Mouse (Mus musculus): ENCODE data around the gene Cpeb3. TPM values are rescaled to one million over a fixed set of nuclear protein-coding genes. Genes with fewer than 3 reads are reported as not detected.
A peak's percentile ranks its signal among the peaks of the same experiment; 100 is the strongest.

Cpeb3 gene
- 1.2 and 1.3 TPM in 2 replicates for polyA plus RNA-seq (2015; fragmentation: Nextera tagmentation; extraction: Ambion mirVana)

DNA sequence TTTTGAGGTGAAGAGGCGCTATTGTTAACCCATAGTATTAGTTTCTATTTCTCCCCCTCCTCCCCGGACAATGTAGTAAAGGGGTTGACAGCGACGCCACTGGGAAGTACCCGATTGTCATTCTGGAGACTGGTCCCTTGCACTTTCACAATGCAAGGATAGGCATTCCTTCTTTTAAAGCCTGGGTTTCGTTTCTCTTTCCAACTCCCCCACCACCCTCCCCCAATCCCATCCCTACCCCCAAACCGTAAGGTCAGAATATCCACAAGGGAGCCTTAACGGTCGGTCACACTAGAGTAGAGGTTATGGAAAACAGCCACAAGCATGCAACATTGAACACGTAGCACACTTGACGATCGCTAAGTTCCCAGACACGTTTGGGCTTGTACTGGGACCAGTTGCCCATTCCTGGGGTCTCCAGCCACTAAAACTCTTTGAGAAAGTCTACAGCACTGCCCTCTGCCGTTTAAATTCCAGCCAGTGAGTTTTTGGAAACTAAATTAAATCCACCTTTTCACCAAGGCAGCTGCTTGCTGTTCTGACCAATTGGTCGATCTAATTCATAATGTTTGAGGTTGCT, at the start of gene Cpeb3:
Gene Cpeb3, minus strand, starts transcription at position 426 of the 580 bp plus-strand sequence.
- Histone ChIP-seq H3K27me3 (ENCODE audit: control insufficient read depth, insufficient read depth, low read length) (no peaks in the 10 kb centered on the region), H3K9me3 (ENCODE audit: control insufficient read depth, low read length) (no peaks in the 10 kb centered on the region), H3K9ac (ENCODE audit: low read length) (peak within 1 kb of the TSS; percentile 92), H3K36me3 (ENCODE audit: control insufficient read depth, insufficient read depth, low read length) (peaks cover 5% of the 10 kb centered on the region; the same call in 1 of the 2 replicates), H3K27ac (replicated peaks) (peak within 1 kb of the TSS; percentile 93), H3K4me2 (replicated peaks; ENCODE audit: low read depth) (peak within 1 kb of the TSS; percentile 97), H3K4me3 (ENCODE audit: low read depth, low read length) (peak within 1 kb of the TSS; percentile 95), H3K4me1 (replicated peaks; ENCODE audit: control insufficient read depth, insufficient read depth) (peaks cover 3% of the 10 kb centered on the region; the same call in 1 of the 2 replicates)
- no peak for ATAC-seq (ENCODE audit: low FRiP score, low TSS enrichment)
- peak; percentile 22 for DNase-seq (ENCODE audit: low spot score)
- under 1% methylated on average over 15 of the region's 15 CpGs for WGBS
- TF ChIP-seq EP300 (optimal IDR thresholded peaks at IDR 0.05) (no peak), CTCF (IDR thresholded peaks at IDR 0.05; ENCODE audit: low read depth) (peak; percentile 65)

DNA sequence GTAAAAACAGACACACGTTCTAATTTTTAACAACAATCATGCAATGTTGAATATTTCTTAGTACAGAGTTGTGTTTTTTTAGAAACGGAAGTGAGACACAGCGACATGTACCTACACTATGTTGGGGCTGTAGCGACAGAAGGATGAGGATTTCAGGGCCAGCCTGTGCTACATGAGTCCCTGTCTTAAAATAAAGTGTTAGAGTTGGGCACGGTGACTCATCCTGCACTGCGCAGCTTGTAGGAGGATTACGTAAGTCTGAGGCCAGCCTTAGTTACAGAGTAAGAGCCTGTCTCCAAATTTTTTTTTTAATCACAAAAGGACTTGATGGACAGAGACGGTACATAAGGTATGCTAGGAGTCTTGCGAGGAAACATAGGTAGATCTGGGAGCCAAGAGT, 46.9 kb upstream of the Cpeb3 start:
- H3K9ac ChIP-seq (ENCODE audit: low read length), result no peak overlapping the region

DNA sequence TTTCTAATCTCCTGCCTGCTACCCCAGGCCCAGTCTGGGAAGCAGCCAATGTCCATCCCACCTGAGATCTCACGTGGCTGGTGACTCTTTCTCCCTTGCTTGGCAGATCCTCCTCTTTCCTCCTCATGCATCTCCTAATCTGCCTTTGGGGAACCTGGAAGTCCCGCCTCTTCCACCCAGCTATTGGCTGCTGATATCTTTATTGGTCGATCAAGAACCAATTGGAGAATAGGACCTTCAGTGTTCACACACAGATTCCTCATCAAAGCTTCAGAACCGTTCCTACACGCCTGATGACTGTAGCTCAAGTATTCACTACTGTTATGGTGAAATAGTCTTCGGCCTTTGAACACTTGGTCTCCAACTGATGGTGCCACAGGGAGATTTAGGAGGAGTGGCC, 43.7 kb upstream of the Cpeb3 start:
- H3K9me3 ChIP-seq (ENCODE audit: control insufficient read depth, low read length), result no peaks in the 10 kb centered on the region
- ATAC-seq (ENCODE audit: low FRiP score, low TSS enrichment), result no peak
- TF ChIP-seq CTCF (IDR thresholded peaks at IDR 0.05; ENCODE audit: low read depth) (no peak), EP300 (optimal IDR thresholded peaks at IDR 0.05) (no peak)
- no peaks in the 10 kb centered on the region for H3K27me3 ChIP-seq (ENCODE audit: control insufficient read depth, insufficient read depth, low read length)
- DNase-seq (ENCODE audit: low spot score), result no peak
- H3K27ac ChIP-seq (replicated peaks), result no peak overlapping the region
- H3K4me3 ChIP-seq (ENCODE audit: low read depth, low read length), result no peak overlapping the region
- no peak overlapping the region for H3K4me2 ChIP-seq (replicated peaks; ENCODE audit: low read depth)
- no peaks in the 10 kb centered on the region for H3K36me3 ChIP-seq (ENCODE audit: control insufficient read depth, insufficient read depth, low read length)
- WGBS, result 61% methylated on average over 6 of the region's 6 CpGs
- H3K4me1 ChIP-seq (replicated peaks; ENCODE audit: control insufficient read depth, insufficient read depth), result no peaks in the 10 kb centered on the region
- H3K9ac ChIP-seq (ENCODE audit: low read length), result no peak overlapping the region

More for the DNA sequence above, 46.9 kb upstream of the Cpeb3 start:
- TF ChIP-seq CTCF (IDR thresholded peaks at IDR 0.05; ENCODE audit: low read depth) (no peak), EP300 (optimal IDR thresholded peaks at IDR 0.05) (no peak)
- Histone ChIP-seq H3K4me1 (replicated peaks; ENCODE audit: control insufficient read depth, insufficient read depth) (no peaks in the 10 kb centered on the region), H3K36me3 (ENCODE audit: control insufficient read depth, insufficient read depth, low read length) (no peaks in the 10 kb centered on the region), H3K27me3 (ENCODE audit: control insufficient read depth, insufficient read depth, low read length) (no peaks in the 10 kb centered on the region), H3K27ac (replicated peaks) (no peak overlapping the region), H3K9me3 (ENCODE audit: control insufficient read depth, low read length) (no peaks in the 10 kb centered on the region), H3K4me3 (ENCODE audit: low read depth, low read length) (no peak overlapping the region), H3K4me2 (replicated peaks; ENCODE audit: low read depth) (no peak overlapping the region)
- ATAC-seq (ENCODE audit: low FRiP score, low TSS enrichment) (no peak), DNase-seq (ENCODE audit: low spot score) (no peak)
- 85% methylated on average over 9 of the region's 9 CpGs for WGBS

DNA sequence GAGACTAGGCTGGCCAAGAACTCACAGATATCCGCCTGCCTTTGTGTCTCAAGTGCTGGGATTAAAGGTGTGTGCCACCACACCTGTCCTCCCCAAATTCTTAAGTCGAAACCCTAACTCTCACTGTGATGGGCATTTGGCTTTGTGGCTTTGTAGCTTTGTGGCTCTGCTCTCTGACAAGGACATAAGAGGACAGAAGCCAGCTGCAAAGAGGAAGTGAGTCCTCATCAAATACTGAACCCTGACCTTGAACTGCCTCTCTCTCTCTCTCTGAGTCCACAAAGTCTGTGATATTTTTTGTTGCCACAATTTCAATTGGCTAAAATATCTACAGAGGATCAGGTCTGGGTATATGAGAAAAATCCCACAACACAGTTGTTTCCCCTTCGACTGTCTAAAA, 39.8 kb upstream of the Cpeb3 start:
- no peaks in the 10 kb centered on the region for H3K4me1 ChIP-seq (replicated peaks; ENCODE audit: control insufficient read depth, insufficient read depth)
- 75% methylated on average over 3 of the region's 3 CpGs for WGBS
- no peaks in the 10 kb centered on the region for H3K27me3 ChIP-seq (ENCODE audit: control insufficient read depth, insufficient read depth, low read length)
- DNase-seq (ENCODE audit: low spot score) (no peak), ATAC-seq (ENCODE audit: low FRiP score, low TSS enrichment) (no peak)
- H3K4me2 ChIP-seq (replicated peaks; ENCODE audit: low read depth), result no peak overlapping the region
- H3K27ac ChIP-seq (replicated peaks), result no peak overlapping the region
- no peaks in the 10 kb centered on the region for H3K36me3 ChIP-seq (ENCODE audit: control insufficient read depth, insufficient read depth, low read length)
- H3K9me3 ChIP-seq (ENCODE audit: control insufficient read depth, low read length), result no peaks in the 10 kb centered on the region
- H3K9ac ChIP-seq (ENCODE audit: low read length), result no peak overlapping the region
- TF ChIP-seq CTCF (IDR thresholded peaks at IDR 0.05; ENCODE audit: low read depth) (no peak), EP300 (optimal IDR thresholded peaks at IDR 0.05) (no peak)
- no peak overlapping the region for H3K4me3 ChIP-seq (ENCODE audit: low read depth, low read length)

DNA sequence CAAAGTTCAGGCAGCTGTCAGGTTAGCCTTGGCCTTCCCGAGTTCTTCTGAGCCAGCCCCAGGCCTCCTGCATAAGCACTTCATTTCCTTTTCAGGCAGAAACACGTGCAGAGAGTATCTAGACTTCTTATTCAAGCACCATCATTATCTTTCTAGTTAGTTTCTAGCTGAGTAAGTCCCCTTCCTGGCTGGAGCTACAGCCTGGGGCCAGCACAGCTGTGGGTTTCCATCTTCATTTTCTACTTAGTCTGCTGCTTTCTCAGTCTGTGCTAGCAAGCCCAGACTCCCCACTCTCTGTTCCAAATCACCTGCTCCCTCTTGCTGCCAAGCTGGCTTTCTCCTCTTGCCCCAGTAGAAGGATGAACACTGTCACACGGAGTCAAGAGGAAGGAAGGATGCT, 38.5 kb upstream of the Cpeb3 start:
- no peak for DNase-seq (ENCODE audit: low spot score)
- Histone ChIP-seq H3K9me3 (ENCODE audit: control insufficient read depth, low read length) (no peaks in the 10 kb centered on the region), H3K4me1 (replicated peaks; ENCODE audit: control insufficient read depth, insufficient read depth) (no peaks in the 10 kb centered on the region), H3K27me3 (ENCODE audit: control insufficient read depth, insufficient read depth, low read length) (no peaks in the 10 kb centered on the region), H3K4me2 (replicated peaks; ENCODE audit: low read depth) (no peak overlapping the region), H3K27ac (replicated peaks) (no peak overlapping the region), H3K36me3 (ENCODE audit: control insufficient read depth, insufficient read depth, low read length) (no peaks in the 10 kb centered on the region), H3K9ac (ENCODE audit: low read length) (no peak overlapping the region), H3K4me3 (ENCODE audit: low read depth, low read length) (no peak overlapping the region)
- ATAC-seq (ENCODE audit: low FRiP score, low TSS enrichment), result no peak
- 28% methylated on average over 3 of the region's 3 CpGs for WGBS
- TF ChIP-seq CTCF (IDR thresholded peaks at IDR 0.05; ENCODE audit: low read depth), result no peak
- no peak for TF ChIP-seq EP300 (optimal IDR thresholded peaks at IDR 0.05)

DNA sequence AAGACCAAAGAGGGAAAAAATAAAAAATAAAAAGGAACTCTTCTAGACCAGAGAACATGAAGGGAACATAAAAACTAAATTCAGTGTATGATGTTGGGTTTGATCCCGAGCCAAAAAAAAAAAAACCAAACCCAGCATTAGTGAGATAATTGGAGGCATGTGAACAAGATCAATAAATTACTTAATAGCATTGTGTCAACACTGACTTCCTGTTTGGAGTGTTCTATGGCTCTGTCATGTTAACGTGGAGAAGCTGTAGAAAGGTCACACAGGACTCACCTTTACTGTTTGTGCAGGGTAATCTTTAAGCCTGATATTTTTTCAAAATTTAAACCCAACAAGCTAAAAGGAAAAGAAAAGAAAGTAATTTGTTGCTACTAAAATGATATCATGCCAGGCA, 34.3 kb upstream of the Cpeb3 start:
- H3K9me3 ChIP-seq (ENCODE audit: control insufficient read depth, low read length), result no peaks in the 10 kb centered on the region
- H3K27ac ChIP-seq (replicated peaks), result no peak overlapping the region
- no peak overlapping the region for H3K4me3 ChIP-seq (ENCODE audit: low read depth, low read length)
- H3K4me1 ChIP-seq (replicated peaks; ENCODE audit: control insufficient read depth, insufficient read depth), result no peaks in the 10 kb centered on the region
- H3K9ac ChIP-seq (ENCODE audit: low read length), result no peak overlapping the region
- ATAC-seq (ENCODE audit: low FRiP score, low TSS enrichment), result no peak
- 13% methylated on average over 2 of the region's 2 CpGs for WGBS
- H3K4me2 ChIP-seq (replicated peaks; ENCODE audit: low read depth), result no peak overlapping the region
- no peaks in the 10 kb centered on the region for H3K27me3 ChIP-seq (ENCODE audit: control insufficient read depth, insufficient read depth, low read length)
- no peak for DNase-seq (ENCODE audit: low spot score)
- TF ChIP-seq CTCF (IDR thresholded peaks at IDR 0.05; ENCODE audit: low read depth), result no peak
- no peaks in the 10 kb centered on the region for H3K36me3 ChIP-seq (ENCODE audit: control insufficient read depth, insufficient read depth, low read length)
